Comparison of ENCODE assay signal across 8 mouse cellular contexts in genomic region chr12:108422495-108422857, GRCm38 (mm10). TPM values are rescaled to one million over a fixed set of nuclear protein-coding genes. Genes with fewer than 3 reads are reported as not detected.
DNase-seq lines count a peak whose midpoint lies in the region; ATAC-seq and TF ChIP-seq lines count a peak whose summit lies in the region.

No protein-coding gene starts in this region.

- 9% methylated on average over 13 of the region's 14 CpGs for WGBS in thymus, adult 2 months
- WGBS in heart, embryonic 13.5 days: 2% methylated on average over 10 of the region's 14 CpGs

- no peak for TF ChIP-seq POLR2A in thymus, adult 2 months (IDR thresholded peaks at IDR 0.05; ENCODE audit: control insufficient read depth, extremely low read depth, insufficient read depth, low read length, poor library complexity)

- ATAC-seq in heart, embryonic 13.5 days (ENCODE audit: extremely low read depth, insufficient number of reproducible peaks, low FRiP score, low TSS enrichment): peak; percentile 51; the same call in 1 of the 2 replicates
- ATAC-seq in erythroid progenitor cell, adult 5-6 weeks (replicated peaks; ENCODE audit: low FRiP score, poor library complexity, severe bottlenecking): no peak

- peak overlapping the region; percentile 85 for H3K4me2 ChIP-seq in heart, embryonic 13.5 days

- H3K27ac ChIP-seq in thymus, adult 2 months (ENCODE audit: control insufficient read depth, insufficient read depth, low read length): no peak overlapping the region
- H3K27ac ChIP-seq in heart, embryonic 13.5 days (replicated peaks): no peak overlapping the region; the same call in 1 of the 2 replicates

- no peaks in the 10 kb centered on the region for H3K36me3 ChIP-seq in thymus, adult 2 months (ENCODE audit: control insufficient read depth, insufficient read depth, low read length)
- no peaks in the 10 kb centered on the region for H3K36me3 ChIP-seq in heart, embryonic 13.5 days

- H3K4me1 ChIP-seq in thymus, adult 2 months (replicated peaks; ENCODE audit: control insufficient read depth, insufficient read depth, low read length): peaks cover 4% of the 10 kb centered on the region; the same call in 1 of the 2 replicates
- H3K4me1 ChIP-seq in heart, embryonic 13.5 days: peaks cover 31% of the 10 kb centered on the region

- TF ChIP-seq CTCF in thymus, adult 2 months (IDR thresholded peaks at IDR 0.05; ENCODE audit: borderline replicate concordance, control insufficient read depth, extremely low read depth, insufficient read depth, low read length, poor library complexity): no peak

- peaks cover 11% of the 10 kb centered on the region for H3K27me3 ChIP-seq in thymus, adult 2 months (ENCODE audit: control insufficient read depth, insufficient read depth, low read length)
- H3K27me3 ChIP-seq in heart, embryonic 13.5 days (replicated peaks): no peaks in the 10 kb centered on the region

- no peaks in the 10 kb centered on the region for H3K9me3 ChIP-seq in heart, embryonic 13.5 days

- H3K9ac ChIP-seq in heart, embryonic 13.5 days: peak overlapping the region; percentile 87

- peak overlapping the region; percentile 14; the same call in 1 of the 2 replicates for H3K4me3 ChIP-seq in thymus, adult 2 months (ENCODE audit: control insufficient read depth, insufficient read depth, low read length)
- peak overlapping the region; percentile 65 for H3K4me3 ChIP-seq in heart, embryonic 13.5 days

- peak; percentile 2 for DNase-seq in thymus, adult 2 months
- no peak for DNase-seq in thymus, postnatal 25 days
- peak; percentile 67 to 75 for DNase-seq in cerebellum, postnatal 14 days
- peak; percentile 51 to 56 for DNase-seq in kidney, postnatal 25 days
- peak; percentile 65 for DNase-seq in lung, postnatal 36 days
- peak; percentile 28 for DNase-seq in testis, postnatal 14 days (ENCODE audit: low spot score)

RNA-seq across cellular contexts. Expression of gene Eml1, which starts 51.7 kb away (rescaled TPM):
- 4.9 and 6.4 TPM in 2 replicates for polyA plus RNA-seq in thymus, adult 2 months (2012; rRNA removed)
- polyA plus RNA-seq in heart, embryonic 13.5 days (2015; fragmentation: Nextera tagmentation; extraction: Ambion mirVana): 49.9 and 52.8 TPM in 2 replicates
- not detected in 2 replicates for total RNA-seq in erythroid progenitor cell, adult 5-6 weeks (2015; ENCODE audit: low replicate concordance)
- not detected in 2 replicates for total RNA-seq in erythroid progenitor cell, adult 5-6 weeks (2017; ENCODE audit: low replicate concordance)
